Mouse (Mus musculus): ENCODE measurements around the gene Ggps1.

Gene Ggps1

GRCm38 (mm10) chr13:14063013-14063941 is at the start of gene Ggps1, which contains the start of gene Arid4b:
Gene Ggps1, minus strand, starts transcription at chr13:14063488.
Gene Arid4b, plus strand, starts transcription at chr13:14063232.
- peak; percentile 96 for ATAC-seq (ENCODE audit: insufficient number of reproducible peaks, low FRiP score, low TSS enrichment)

GRCm38 (mm10) chr13:14111146-14111545 is 47.9 kb upstream of the Ggps1 start:
- no peak for ATAC-seq (ENCODE audit: insufficient number of reproducible peaks, low FRiP score, low TSS enrichment)

DNA sequence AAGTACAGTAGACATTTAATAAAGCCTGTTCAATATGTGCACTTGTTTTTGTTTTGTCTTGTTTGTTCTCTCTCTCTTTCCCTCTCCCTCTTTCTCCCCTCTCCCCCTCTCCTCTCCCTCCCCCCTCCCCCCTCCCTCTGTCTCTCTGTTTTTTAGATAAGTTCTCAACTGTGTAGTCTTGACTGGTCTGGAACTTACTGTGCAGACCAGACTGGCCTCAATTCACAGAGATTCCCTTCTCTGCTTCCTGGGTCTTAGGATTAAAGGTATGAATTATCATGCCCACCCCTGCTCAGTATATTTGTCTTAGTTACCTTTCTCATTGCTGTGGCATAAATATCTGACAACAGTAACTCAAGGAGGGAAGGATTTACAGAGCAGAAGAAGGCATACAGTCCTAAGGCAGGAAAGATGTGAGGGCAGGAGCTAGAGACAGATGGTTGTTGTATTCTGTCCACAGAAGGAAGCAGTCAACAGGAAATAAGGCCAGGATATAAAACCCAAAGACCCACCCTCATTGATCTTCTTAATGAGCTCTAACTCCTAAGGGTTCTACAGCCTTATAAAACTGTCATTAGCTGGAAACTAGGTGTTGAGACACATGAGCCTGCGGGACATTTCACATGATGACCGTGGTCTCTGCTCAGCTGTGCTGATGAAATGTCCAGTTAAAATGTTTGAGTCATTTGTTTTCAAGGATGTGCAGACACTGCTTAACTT is 47.0 kb upstream of the Ggps1 start:
- no peak for ATAC-seq (ENCODE audit: insufficient number of reproducible peaks, low FRiP score, low TSS enrichment)

DNA sequence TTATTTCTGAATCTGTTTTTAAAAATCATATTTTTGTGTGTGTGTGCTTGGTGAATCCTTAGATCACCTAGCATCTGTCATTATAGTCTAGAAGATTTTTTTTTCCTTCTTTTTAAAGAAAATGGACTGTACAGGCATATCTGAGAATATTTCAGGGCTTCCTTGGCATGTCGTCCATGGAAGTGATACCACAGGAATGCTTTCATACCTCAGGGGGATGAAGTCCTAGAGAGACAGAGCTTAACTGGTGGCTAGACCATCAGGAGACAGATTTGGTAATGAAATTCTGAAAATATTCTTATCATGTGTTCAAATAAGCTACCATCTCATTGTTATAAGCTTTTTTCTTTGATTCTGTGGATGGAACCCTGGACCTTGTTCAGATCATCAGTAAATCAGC is 39.7 kb upstream of the Ggps1 start:
- no peak for ATAC-seq (ENCODE audit: insufficient number of reproducible peaks, low FRiP score, low TSS enrichment)

DNA sequence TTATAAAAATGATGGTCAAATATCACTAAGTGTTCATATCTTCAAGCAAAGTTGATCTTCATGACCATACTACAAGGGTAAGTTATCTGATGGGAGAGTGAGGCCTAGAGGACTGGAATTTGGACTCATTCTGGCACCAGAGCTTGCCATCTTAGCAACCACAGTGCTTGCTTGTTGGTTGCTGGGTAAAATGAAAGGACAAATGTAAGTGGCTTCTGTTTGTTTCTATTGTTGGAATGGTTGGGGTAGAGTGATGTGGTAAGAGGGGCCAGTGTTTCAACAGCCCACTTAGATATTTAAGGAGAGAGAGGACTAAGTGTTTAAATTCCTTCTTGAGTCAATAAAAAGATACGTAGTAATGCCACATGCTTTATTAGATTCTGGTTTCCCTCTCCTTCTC is 25.4 kb upstream of the Ggps1 start:
- ATAC-seq (ENCODE audit: insufficient number of reproducible peaks, low FRiP score, low TSS enrichment), result no peak

DNA sequence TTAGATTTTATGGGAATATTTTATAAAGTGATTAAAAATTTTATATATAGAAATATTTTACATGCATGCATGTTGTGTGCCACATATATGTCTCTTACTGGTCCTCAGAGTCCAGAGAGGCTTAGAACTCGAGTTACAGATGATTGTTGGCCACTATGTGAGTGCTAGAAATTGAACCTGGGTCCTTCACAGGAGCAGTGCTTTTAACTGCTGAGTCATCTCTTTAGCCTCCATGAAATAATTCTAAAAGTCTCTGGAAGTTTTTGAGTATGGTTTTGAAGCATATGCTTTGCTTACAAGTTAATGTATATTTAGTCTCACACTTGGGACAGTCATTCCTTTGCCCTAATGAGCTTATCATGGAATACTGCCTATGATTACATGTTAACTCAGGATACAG is 12.0 kb upstream of the Ggps1 start:
- no peak for ATAC-seq (ENCODE audit: insufficient number of reproducible peaks, low FRiP score, low TSS enrichment)

DNA sequence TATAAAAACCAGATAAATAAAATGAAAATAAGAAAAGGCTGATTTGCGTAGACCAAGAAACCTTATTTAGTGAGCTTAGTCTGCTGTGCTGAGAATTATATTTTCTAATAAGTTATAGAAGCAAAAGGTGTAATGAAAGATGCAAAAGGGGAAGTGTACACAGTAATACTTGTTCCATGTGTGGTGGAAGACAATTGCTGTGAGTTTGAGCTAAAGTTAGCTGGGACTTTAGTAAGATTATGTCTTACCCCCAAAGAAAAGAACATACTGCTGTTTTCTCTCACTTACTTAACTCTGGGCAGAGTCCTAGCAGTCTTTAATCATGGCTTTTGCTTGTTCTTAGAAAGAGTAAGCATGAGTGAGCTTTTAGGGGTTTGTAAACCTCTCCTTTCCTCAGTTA is 11.1 kb upstream of the Ggps1 start:
- no peak for ATAC-seq (ENCODE audit: insufficient number of reproducible peaks, low FRiP score, low TSS enrichment)

GRCm38 (mm10) chr13:14069291-14069690 is 6.0 kb upstream of the Ggps1 start:
- no peak for ATAC-seq (ENCODE audit: insufficient number of reproducible peaks, low FRiP score, low TSS enrichment)

DNA sequence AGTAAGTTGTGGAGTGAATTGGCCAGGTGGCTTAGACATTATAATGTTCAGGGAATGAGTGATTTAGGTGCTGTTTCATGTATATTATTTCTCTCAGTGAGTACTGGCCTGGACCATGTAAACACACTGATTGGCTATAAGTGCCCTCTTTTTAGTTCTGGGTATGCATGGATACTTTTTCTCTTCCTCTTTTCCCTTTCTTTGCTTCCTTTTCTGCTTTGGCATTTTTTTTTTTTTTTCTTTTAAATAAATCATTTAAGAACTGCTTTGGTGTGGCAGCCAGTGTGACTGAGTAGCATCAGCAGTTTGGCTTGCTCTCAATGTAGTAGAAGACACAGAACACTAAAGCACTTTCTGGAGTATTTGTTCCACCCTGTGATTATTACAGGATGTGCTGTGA is 4.7 kb upstream of the Ggps1 start:
- no peak for ATAC-seq (ENCODE audit: insufficient number of reproducible peaks, low FRiP score, low TSS enrichment)

DNA sequence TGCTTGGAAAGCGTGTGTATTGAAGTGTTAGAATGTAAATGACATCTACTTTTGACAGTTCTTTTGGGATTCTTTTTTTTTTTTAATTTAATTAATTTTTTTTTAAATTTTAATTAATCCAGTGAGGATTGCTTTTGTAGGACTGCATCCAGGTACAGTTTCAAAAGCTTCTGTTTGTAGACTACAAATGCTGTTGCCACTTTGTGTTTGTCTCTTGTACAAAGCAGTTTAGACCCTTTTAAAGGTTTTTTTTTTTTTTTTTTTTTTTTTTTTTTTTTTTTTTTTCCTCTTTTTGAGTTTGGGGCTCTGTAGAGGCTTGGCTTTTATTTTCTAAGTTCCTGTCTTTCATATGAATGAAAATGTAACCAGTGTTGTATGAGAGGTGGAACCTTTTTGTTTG is 2.4 kb upstream of the Ggps1 start:
- no peak for ATAC-seq (ENCODE audit: insufficient number of reproducible peaks, low FRiP score, low TSS enrichment)

- ATAC-seq (ENCODE audit: insufficient number of reproducible peaks, low FRiP score, low TSS enrichment), result no peak
These were observed 1.7 kb upstream of the Ggps1 start for GRCm38 (mm10) chr13:14065028-14065380.

GRCm38 (mm10) chr13:14064341-14065027 is 1.2 kb upstream of the Ggps1 start:
- 0 out of 2 replicates have a peak, but pooled peaks have one; percentile 2 for ATAC-seq (ENCODE audit: insufficient number of reproducible peaks, low FRiP score, low TSS enrichment)

DNA sequence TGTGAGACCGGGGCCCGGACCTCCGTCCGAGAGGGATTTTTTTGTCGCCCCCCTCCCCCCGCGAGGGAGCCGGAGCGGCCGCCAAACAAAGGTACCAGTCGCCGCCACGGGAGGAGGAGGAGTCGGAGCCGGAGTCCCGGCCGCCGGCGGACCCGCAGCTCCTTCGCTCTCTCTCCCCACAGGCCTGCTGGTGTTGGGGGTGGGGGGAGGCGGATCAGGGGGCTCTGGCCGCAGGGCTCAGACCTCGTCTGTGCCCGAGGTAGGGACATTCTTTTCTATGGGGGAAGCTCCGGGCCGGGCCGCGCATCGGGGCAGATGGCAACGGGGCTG is 619 bp upstream of the Ggps1 start:
- peak; percentile 46 for ATAC-seq (ENCODE audit: insufficient number of reproducible peaks, low FRiP score, low TSS enrichment)

DNA sequence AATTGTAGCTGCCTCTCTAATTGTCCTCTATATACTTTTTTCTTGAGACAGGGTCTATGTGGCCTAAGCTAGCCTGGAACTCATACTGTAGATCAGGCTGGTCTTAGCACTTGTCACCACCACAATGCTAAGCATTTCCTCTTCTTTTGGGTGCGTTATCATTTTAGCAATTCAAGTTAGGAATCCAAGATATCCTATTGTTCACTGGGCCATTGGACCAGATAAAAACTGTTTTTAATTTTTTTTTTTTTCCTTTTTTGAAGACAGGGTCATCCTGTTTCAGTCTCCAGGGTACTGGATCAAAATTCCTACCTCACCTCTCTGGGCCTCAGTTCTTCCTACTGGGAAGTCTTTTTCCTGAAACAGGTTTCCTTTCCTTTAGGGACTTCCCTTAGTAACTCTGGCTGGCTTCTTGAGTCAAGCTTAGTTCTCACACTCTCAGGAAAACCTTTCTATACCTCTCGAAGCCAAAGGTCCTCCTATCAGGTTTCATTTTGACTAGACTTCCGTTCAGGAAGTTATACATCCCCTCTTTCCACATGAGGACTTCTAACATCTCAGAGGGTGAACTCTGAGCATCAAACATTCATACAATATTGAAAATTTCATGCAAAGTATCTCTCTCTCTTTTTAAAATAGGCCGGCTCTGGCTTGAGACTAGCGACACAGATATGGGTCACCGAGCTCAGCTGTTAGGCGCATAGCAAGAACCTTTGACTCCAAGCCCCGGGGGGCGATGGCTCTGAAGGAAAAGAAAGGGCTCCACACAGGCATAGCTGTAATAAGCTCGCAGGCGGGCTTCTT is 877 bp downstream of the Ggps1 start:
- ATAC-seq (ENCODE audit: insufficient number of reproducible peaks, low FRiP score, low TSS enrichment), result no peak

- ATAC-seq (ENCODE audit: insufficient number of reproducible peaks, low FRiP score, low TSS enrichment), result no peak
These were observed 3.7 kb downstream of the Ggps1 start for GRCm38 (mm10) chr13:14059582-14059981.

DNA sequence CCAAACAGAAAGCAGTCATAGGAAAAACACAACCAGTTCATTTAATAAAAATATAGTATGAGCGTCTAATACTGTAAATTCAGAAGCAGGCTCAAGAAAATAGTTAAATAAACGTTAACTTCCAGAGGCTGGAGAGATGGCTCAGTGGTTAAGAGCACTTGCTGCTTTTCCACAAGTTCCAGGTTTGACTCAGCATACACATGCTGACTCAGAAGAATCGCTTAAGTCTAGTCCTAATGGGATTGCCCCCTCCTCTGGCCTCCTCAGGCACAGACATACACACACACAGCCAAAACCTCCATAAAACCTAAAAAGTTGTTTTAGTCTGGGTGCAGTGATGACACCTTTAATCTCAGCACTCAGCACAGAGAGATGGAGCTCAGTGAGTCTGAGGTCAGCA is 6.5 kb downstream of the Ggps1 start:
- no peak for ATAC-seq (ENCODE audit: insufficient number of reproducible peaks, low FRiP score, low TSS enrichment)

DNA sequence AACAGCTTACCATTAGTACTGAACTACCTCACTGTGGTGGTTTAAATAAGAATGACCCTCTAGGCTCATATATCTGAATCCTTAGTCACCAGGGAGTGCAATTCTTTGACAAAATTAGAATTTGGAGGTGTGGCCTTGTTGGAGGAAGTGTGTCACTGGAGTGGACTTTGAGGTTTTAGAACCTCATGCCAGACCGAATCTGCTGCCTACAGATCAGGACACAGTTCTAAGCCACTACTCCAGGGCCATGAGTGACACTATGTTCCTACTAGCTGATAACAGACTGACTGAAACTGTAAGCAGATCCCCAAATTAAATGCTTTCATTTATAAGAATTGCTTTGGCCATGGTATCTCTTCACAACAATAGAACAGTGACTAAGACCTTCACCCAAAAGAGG is 13.4 kb downstream of the Ggps1 start:
- no peak for ATAC-seq (ENCODE audit: insufficient number of reproducible peaks, low FRiP score, low TSS enrichment)

GRCm38 (mm10) chr13:14044521-14044920 is 18.8 kb downstream of the Ggps1 start:
- ATAC-seq (ENCODE audit: insufficient number of reproducible peaks, low FRiP score, low TSS enrichment), result no peak

GRCm38 (mm10) chr13:14043851-14044250 is 19.4 kb downstream of the Ggps1 start:
- no peak for ATAC-seq (ENCODE audit: insufficient number of reproducible peaks, low FRiP score, low TSS enrichment)

- ATAC-seq (ENCODE audit: insufficient number of reproducible peaks, low FRiP score, low TSS enrichment), result no peak
These were observed 23.1 kb downstream of the Ggps1 start for GRCm38 (mm10) chr13:14040186-14040585.

Data from cerebellum, adult (tissue).